Mouse (Mus musculus): ENCODE results near the gene Vmn1r188. TPM values are rescaled to one million over a fixed set of nuclear protein-coding genes. Genes with fewer than 3 reads are reported as not detected.
"Not testable (repeated sequence)": the region's sequence is repeated elsewhere in the genome, so short reads cannot be mapped to it uniquely, and the experiment has no call there.

Gene Vmn1r188
- polyA plus RNA-seq, 1 experiment from 2014 or later = not detected

DNA sequence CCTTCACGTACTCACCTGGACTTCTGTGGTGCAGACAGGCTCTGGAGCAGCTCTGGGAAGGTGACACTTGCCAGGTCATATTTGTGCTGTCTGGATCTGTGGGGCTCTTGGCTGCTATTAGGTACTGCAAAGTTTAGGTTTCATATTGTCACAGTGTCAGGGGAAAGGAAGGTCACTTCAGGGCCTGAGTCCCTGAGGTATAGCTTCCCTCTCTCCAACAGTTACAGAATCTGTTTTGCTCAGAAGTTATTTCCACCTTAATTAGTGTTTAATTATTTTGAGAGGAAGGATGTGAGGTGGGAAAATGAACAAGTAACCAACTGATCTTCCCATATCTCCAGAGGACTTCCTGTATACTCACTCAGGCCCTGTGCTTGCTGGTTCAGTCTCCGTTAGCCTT lies 21.5 kb downstream of the Vmn1r188 start, which contains the start of gene Vmn1r189:
TSS of gene Vmn1r189 (minus strand) at position 101 of the 400 bp plus-strand sequence.
- H3K4me1 ChIP-seq (ENCODE audit: control insufficient read depth, insufficient read depth, low read length); H3K9me3 ChIP-seq (ENCODE audit: control insufficient read depth, low read length); H3K27me3 ChIP-seq (replicated peaks; ENCODE audit: control insufficient read depth, insufficient read depth, low read length); H3K27ac ChIP-seq (replicated peaks; ENCODE audit: low read depth, low read length); H3K9ac ChIP-seq (ENCODE audit: low read depth, low read length); H3K36me3 ChIP-seq (ENCODE audit: control insufficient read depth, insufficient read depth, low read length); ATAC-seq (ENCODE audit: low read depth); H3K4me2 ChIP-seq (ENCODE audit: low read depth, low read length); DNase-seq (ENCODE audit: low spot score); H3K4me3 ChIP-seq (ENCODE audit: low read depth, low read length): not testable (repeated sequence)
- WGBS = 71% methylated on average over 1 of the region's 2 CpGs

DNA sequence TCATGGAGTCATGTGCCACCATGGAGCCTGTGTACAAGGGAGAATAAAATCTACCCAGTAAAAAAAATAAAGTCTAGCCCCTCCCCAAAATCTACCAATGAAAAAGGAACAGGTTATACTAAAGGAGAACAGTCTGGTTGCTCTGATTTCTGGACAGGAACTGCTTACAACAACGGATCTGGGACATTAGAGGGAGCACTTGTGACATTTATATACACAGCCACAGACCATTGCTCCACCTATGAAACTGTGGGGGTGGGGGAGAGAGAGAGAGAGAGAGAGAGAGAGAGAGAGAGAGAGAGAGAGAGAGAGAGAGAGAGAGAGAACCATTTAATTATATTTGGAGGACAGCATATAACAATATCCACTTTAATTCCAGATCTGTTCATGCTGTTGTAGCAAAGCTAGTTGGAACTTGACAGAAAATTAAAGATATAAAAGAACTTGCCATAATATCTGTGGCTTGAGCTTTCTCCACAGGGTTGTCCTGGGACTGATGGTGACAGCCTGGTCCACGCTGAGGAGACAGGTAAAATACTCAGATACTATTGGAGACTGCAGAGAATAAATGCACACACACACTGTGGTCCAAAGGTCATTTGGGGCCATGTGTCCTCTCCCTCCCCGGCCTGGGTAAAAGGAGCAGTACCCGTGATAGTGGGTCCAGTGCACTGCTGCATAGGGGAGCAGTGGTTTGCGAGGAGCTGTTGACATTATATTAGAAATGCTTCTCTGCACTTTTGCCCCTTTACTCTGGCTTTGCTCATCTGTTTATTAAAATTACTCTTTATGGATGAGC lies 52.5 kb downstream of the Vmn1r188 start:
- H3K9ac ChIP-seq (ENCODE audit: low read depth, low read length); ATAC-seq (ENCODE audit: low read depth); H3K9me3 ChIP-seq (ENCODE audit: control insufficient read depth, low read length); H3K4me1 ChIP-seq (ENCODE audit: control insufficient read depth, insufficient read depth, low read length); H3K4me3 ChIP-seq (ENCODE audit: low read depth, low read length); H3K27ac ChIP-seq (replicated peaks; ENCODE audit: low read depth, low read length); H3K27me3 ChIP-seq (replicated peaks; ENCODE audit: control insufficient read depth, insufficient read depth, low read length); H3K36me3 ChIP-seq (ENCODE audit: control insufficient read depth, insufficient read depth, low read length); H3K4me2 ChIP-seq (ENCODE audit: low read depth, low read length); DNase-seq (ENCODE audit: low spot score): not testable (repeated sequence)
- WGBS = 68% methylated on average over 4 of the region's 5 CpGs

Small RNA genes within 50 kb of the gene (microRNA-seq; reads per million reads assigned to microRNA genes)
- gene Gm26300 (ENCODE audit: borderline number of aligned reads) (not detected), gene Gm44390 (ENCODE audit: borderline number of aligned reads) (not detected), gene Gm44486 (ENCODE audit: borderline number of aligned reads) (not detected)

Other genes with a start within 250 kb of the Vmn1r188 start
- 7.6 and 8.9 TPM in 2 replicates for gene Zfp184, start 139.3 kb upstream of the Vmn1r188 start, polyA plus RNA-seq (2014; fragmentation: Nextera tagmentation; extraction: Ambion mirVana)
- gene Pom121l2, start 103.2 kb upstream of the Vmn1r188 start, polyA plus RNA-seq (2014; fragmentation: Nextera tagmentation; extraction: Ambion mirVana) = 0.11 and 0.13 TPM in 2 replicates
- gene Prss16, start 74.7 kb upstream of the Vmn1r188 start, polyA plus RNA-seq (2014; fragmentation: Nextera tagmentation; extraction: Ambion mirVana) = 0.70 and 0.83 TPM in 2 replicates
- 13.1 TPM in 1 of 2 replicates, not detected in the other for gene Hist1h2ah, start 48.9 kb upstream of the Vmn1r188 start, polyA plus RNA-seq (2014; fragmentation: Nextera tagmentation; extraction: Ambion mirVana)
- gene Hist1h2bk, start 48.6 kb upstream of the Vmn1r188 start, polyA plus RNA-seq (2014; fragmentation: Nextera tagmentation; extraction: Ambion mirVana) = 3.9 and 6.6 TPM in 2 replicates
- gene Hist1h4i, start 43.1 kb upstream of the Vmn1r188 start, polyA plus RNA-seq (2014; fragmentation: Nextera tagmentation; extraction: Ambion mirVana) = 11.8 and 13.3 TPM in 2 replicates
- 24.9 and 28.8 TPM in 2 replicates for gene Hist1h2ag, start 41.5 kb upstream of the Vmn1r188 start, polyA plus RNA-seq (2014; fragmentation: Nextera tagmentation; extraction: Ambion mirVana)
- 3.4 and 7.4 TPM in 2 replicates for gene Hist1h2bj, start 41.2 kb upstream of the Vmn1r188 start, polyA plus RNA-seq (2014; fragmentation: Nextera tagmentation; extraction: Ambion mirVana)
- 0.10 TPM in 1 of 2 replicates, not detected in the other for gene Vmn1r189, start 21.4 kb downstream of the Vmn1r188 start, polyA plus RNA-seq (2014; fragmentation: Nextera tagmentation; extraction: Ambion mirVana)
- not detected in 2 replicates for gene Vmn1r191, start 99.5 kb downstream of the Vmn1r188 start, polyA plus RNA-seq (2014; fragmentation: Nextera tagmentation; extraction: Ambion mirVana)
- gene Vmn1r192, start 106.7 kb downstream of the Vmn1r188 start, polyA plus RNA-seq (2014; fragmentation: Nextera tagmentation; extraction: Ambion mirVana) = not detected in 2 replicates
- not detected in 2 replicates for gene Vmn1r193, start 138.7 kb downstream of the Vmn1r188 start, polyA plus RNA-seq (2014; fragmentation: Nextera tagmentation; extraction: Ambion mirVana)
- gene Vmn1r194, start 159.8 kb downstream of the Vmn1r188 start, polyA plus RNA-seq (2014; fragmentation: Nextera tagmentation; extraction: Ambion mirVana) = not detected in 2 replicates
- not detected in 2 replicates for gene Vmn1r195, start 186.1 kb downstream of the Vmn1r188 start, polyA plus RNA-seq (2014; fragmentation: Nextera tagmentation; extraction: Ambion mirVana)
- gene Vmn1r196, start 205.5 kb downstream of the Vmn1r188 start, polyA plus RNA-seq (2014; fragmentation: Nextera tagmentation; extraction: Ambion mirVana) = not detected in 2 replicates
- gene Vmn1r197, start 240.1 kb downstream of the Vmn1r188 start, polyA plus RNA-seq (2014; fragmentation: Nextera tagmentation; extraction: Ambion mirVana) = 0.26 TPM in 1 of 2 replicates, not detected in the other